Mouse (Mus musculus) spleen, adult 2 months (tissue): Measurements from ENCODE around the gene Mettl7a1. TPM values are rescaled to one million over a fixed set of nuclear protein-coding genes. Genes with fewer than 3 reads are reported as not detected.
A peak's percentile ranks its signal among the peaks of the same experiment; 100 is the strongest.
"Not testable (repeated sequence)": the region's sequence is repeated elsewhere in the genome, so short reads cannot be mapped to it uniquely, and the experiment has no call there.

Source experiments
- DNase-seq, 2 experiments: peaks; one replicate each; pipeline versions ENCODE4 v3.0.0 to v3.0.0-alpha.2; 2012 to 2021; ENCODE audit warnings: low spot score in 2 of 2, low read depth in 1 of 2
- H3K27ac ChIP-seq: fragments of 200-500 bp; 2 replicates; pipeline ENCODE4 v1.5.1; 2012; ENCODE audit warnings: low read length, inconsistent platforms; ENCODE audit not compliant: insufficient read depth
- H3K27me3 ChIP-seq: fragments of 200-500 bp; 2 replicates; pipeline ENCODE4 v1.6.1; 2012; ENCODE audit warnings: mild to moderate bottlenecking, moderate library complexity, low read length, inconsistent platforms; ENCODE audit not compliant: control insufficient read depth, insufficient read depth
- H3K36me3 ChIP-seq: fragments of 200-500 bp; 2 replicates; pipeline ENCODE4 v1.6.1; 2012; ENCODE audit warnings: mild to moderate bottlenecking, low read length, inconsistent platforms; ENCODE audit not compliant: control insufficient read depth, insufficient read depth
- H3K4me1 ChIP-seq: fragments of 200-500 bp; 2 replicates; pipeline ENCODE4 v1.6.1; 2011; ENCODE audit warnings: inconsistent platforms; ENCODE audit not compliant: control insufficient read depth, insufficient read depth, insufficient read length
- H3K4me3 ChIP-seq: fragments of 200-500 bp; 2 replicates; pipeline ENCODE4 v1.5.1; 2011; ENCODE audit warnings: mild to moderate bottlenecking, inconsistent platforms; ENCODE audit not compliant: insufficient read depth, insufficient read length; ENCODE audit errors: extremely low read depth
- CTCF ChIP-seq: fragments of 200-500 bp; IDR thresholded peaks from 2 replicates; pipeline ENCODE4 v1.5.1; 2011; ENCODE audit warnings: mild to moderate bottlenecking, inconsistent platforms; ENCODE audit not compliant: insufficient read depth, insufficient read length, insufficient replicate concordance; ENCODE audit errors: extremely low read depth
- POLR2A ChIP-seq: fragments of 200-500 bp; IDR thresholded peaks from 2 replicates; pipeline ENCODE4 v1.6.1; 2011; ENCODE audit warnings: low read depth, low read length, inconsistent platforms
- WGBS: fragments of 180-500 bp; shearing (Covaris S2); methylation state at CpG from one replicate; pipeline ENCODE4 v1.1.7; 2018; 5-methylcytosine and 5-hydroxymethylcytosine counted together
- polyA plus RNA-seq: library from polyadenylated mRNA; depleted of rRNA; stranded (reverse); fragments of >200 nt; gene quantifications from 2 replicates; pipeline ENCODE4 v1.2.3, GENCODE M21; 2012; rRNA removed

The Mettl7a1 gene
- polyA plus RNA-seq, 1 experiment = 16.9 TPM

GRCm38 (mm10) chr15:100375066-100375465, 71.1 kb downstream of the Mettl7a1 start:
- Histone ChIP-seq H3K27ac (no peak overlapping the region), H3K4me1 (no peaks in the 10 kb centered on the region), H3K27me3 (no peaks in the 10 kb centered on the region), H3K4me3 (no peak overlapping the region), H3K36me3 (no peaks in the 10 kb centered on the region)
- WGBS = 51% methylated on average over 5 of the region's 5 CpGs
- peak in 1 of 2 experiments; percentile 17 for DNase-seq
- TF ChIP-seq POLR2A (no peak), CTCF (peak; percentile 24; the same call in 1 of the 2 replicates)

- H3K4me3 ChIP-seq, H3K27ac ChIP-seq, H3K27me3 ChIP-seq, DNase-seq, H3K4me1 ChIP-seq, H3K36me3 ChIP-seq: not testable (repeated sequence)
- 57% methylated on average over 4 of the region's 9 CpGs for WGBS
These were observed 74.0 kb downstream of the Mettl7a1 start for GRCm38 (mm10) chr15:100377847-100378505.

Other genes with a start within 250 kb of the Mettl7a1 start
- 44.5 and 54.6 TPM in 2 replicates for gene Atf1, start 76.3 kb upstream of the Mettl7a1 start, polyA plus RNA-seq
- not detected in 2 replicates for gene Tmprss12, start 23.3 kb upstream of the Mettl7a1 start, polyA plus RNA-seq
- gene Mettl7a3, start 30.8 kb downstream of the Mettl7a1 start, polyA plus RNA-seq = 0.08 TPM in 1 of 2 replicates, not detected in the other
- not detected in 2 replicates for gene Methig1, start 49.0 kb downstream of the Mettl7a1 start, polyA plus RNA-seq
- not detected in 2 replicates for gene Mettl7a2, start 49.1 kb downstream of the Mettl7a1 start, polyA plus RNA-seq
- not detected in 2 replicates for gene Higd1c, start 60.4 kb downstream of the Mettl7a1 start, polyA plus RNA-seq
- 0.04 TPM in 1 of 2 replicates, not detected in the other for gene Gm5475, start 118.0 kb downstream of the Mettl7a1 start, polyA plus RNA-seq
- 24.9 and 27.4 TPM in 2 replicates for gene Slc11a2, start 120.9 kb downstream of the Mettl7a1 start, polyA plus RNA-seq
- 35.4 and 41.9 TPM in 2 replicates for gene Letmd1, start 164.9 kb downstream of the Mettl7a1 start, polyA plus RNA-seq
- gene Csrnp2, start 191.3 kb downstream of the Mettl7a1 start, polyA plus RNA-seq = 1.7 and 2.0 TPM in 2 replicates
- gene Tfcp2, start 247.9 kb downstream of the Mettl7a1 start, polyA plus RNA-seq = 3.8 and 4.5 TPM in 2 replicates